Mouse (Mus musculus) ovary, postnatal 10 days (tissue): Measurements from ENCODE around the gene Mkks.
"Not testable (repeated sequence)": the region's sequence is repeated elsewhere in the genome, so short reads cannot be mapped to it uniquely, and the experiment has no call there.

ENCODE experiments used
- DNase-seq: peaks from one replicate; pipeline ENCODE4 v3.0.0; 2022; ENCODE audit warnings: low spot score

The Mkks gene

DNA sequence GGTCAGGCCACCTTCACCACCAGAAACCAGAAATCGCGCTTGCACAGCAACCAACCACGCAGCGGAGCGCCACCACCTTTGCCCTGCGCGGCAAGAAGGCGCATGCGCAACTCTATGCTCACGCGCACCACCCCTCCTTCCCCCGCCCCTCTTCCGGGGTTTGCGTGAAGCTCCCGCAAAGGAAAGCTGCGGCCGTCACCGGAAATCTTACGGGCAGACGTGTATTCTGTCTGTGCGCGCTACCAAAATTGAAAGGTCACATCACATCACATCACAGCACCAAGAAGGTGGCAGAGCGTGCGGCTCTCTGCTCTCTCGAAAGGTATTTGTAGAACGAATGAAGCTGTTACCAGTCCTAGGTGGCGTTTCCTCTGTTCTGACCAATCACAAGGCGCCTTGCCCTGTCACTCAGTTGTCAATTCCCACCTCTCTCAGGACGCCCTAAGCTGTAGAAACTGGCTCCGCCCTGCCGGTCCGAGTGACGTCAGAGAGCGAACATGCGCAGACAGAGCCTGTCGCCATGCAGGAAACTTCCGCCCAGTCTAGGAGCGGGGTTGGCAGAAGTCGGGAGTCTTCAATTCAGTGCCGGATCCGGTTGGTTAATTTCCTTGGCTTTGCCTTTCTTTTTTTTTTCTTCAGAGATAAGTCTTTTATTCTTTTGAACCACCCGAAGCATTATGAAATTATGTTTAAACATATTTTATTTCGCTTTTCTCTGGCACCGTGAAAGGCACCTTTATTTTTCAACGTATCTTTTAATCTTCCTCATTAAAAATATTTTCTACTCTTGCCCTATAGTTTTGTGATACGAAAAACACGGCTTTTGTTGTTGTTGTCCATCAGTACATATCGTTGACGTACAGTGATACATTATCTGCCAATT lies at the start of gene Mkks, which contains the start of the genes Slx4ip and AL731706.1:
Mkks (minus strand) TSS at position 322 of the 883 bp plus-strand sequence.
Slx4ip (plus strand) TSS at position 151 of the 883 bp plus-strand sequence.
AL731706.1 (minus strand) TSS at position 322 of the 883 bp plus-strand sequence.
- peak; percentile 98 for DNase-seq

- no peak for DNase-seq
These were observed 47.1 kb upstream of the Mkks start for GRCm38 (mm10) chr2:136938249-136938648.

- DNase-seq = no peak
These were observed 45.5 kb upstream of the Mkks start for GRCm38 (mm10) chr2:136936391-136937288.

GRCm38 (mm10) chr2:136921003-136921408 lies 29.8 kb upstream of the Mkks start:
- no peak for DNase-seq

GRCm38 (mm10) chr2:136920257-136920993 lies 29.2 kb upstream of the Mkks start:
- no peak for DNase-seq

DNA sequence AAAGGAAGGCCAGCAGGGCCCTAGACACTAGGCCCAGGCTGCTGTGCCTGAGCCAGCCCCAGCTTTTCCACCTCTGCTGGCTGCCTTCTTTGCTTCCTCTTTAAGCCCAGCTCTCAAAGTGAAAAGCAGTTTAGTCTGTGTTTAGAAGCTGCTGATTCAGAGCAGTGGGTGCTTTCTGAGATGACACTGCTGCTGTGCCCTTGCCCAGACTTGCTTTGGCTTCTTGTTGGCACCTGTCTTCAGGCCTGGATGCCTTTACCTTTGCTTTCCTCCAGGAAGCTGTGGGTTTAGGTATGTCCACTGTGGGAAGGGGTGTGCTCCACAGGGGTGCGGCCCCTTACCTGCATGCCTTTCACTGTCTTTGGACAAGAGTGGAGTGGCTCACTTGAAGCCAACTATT lies 28.2 kb upstream of the Mkks start:
- DNase-seq = no peak

DNA sequence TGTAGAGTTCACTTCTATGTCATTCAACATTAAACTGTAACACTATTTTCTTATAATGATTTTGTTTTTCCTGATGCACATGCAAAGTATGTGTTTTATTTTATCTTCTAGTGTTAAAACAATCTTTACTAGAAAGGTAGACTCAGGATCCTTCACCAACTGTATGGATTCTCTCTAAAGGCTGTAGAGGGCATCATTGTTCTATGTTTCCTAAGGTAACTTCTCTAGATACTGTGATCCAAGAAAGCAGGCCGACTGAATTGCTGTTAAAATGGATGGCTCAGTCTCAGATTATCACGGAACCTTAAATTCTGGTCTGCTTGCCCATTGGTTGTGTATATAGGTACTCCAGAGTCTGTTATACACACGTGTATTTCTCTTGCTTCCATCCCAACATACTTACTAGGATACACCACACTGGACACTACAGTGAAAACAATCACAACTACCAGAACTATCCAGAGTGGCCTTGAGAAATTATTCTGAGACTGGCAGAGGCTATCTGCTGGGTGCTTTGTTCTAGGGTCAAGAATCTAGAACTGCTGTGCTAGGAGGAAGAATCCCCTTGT lies 23.2 kb upstream of the Mkks start:
- no peak for DNase-seq

- DNase-seq = no peak
These were observed 21.8 kb upstream of the Mkks start for GRCm38 (mm10) chr2:136913021-136913420.

DNA sequence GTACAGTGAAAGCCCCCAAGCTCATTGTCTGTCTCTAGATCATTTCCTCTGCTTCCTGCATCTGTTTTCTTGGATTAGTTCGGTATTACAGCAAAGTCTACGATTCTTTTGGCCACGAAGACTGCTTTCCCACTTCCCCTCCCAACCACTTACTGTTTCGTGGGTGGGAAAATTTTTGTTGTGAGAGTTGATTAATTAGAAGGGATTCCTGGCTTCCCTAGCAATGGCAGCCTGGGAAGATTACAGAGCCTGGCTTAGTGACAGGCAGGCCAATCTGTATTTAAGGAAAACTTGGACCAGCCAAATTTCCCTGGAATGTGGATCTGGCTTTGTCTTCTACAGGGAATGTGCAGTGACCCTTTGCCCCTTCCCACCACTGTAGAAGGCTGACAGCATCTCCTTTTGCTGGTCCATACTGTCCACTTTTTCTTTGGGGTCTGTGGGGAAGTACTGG lies 20.8 kb upstream of the Mkks start:
- DNase-seq = no peak

- no peak for DNase-seq
These were observed 18.1 kb upstream of the Mkks start for GRCm38 (mm10) chr2:136909298-136909697.

DNA sequence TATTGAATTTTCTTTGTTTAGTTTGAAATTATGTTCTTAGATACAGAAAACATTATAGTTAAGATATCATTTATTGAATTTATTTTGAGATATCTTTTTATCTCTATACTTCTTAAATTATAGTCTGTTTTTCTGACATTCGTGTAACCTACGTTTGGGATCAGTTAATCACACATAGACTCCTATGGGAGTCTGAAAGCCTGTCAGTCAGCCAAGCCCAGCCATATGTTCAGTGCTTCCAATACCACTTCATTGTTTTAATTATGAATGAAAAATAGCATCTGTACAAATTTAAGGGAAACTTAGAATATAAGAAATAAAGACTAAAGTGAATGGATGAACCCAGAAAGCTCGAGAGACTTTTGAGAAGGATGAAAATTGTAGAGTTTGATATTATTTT lies 17.4 kb upstream of the Mkks start:
- no peak for DNase-seq

- DNase-seq = no peak
These were observed 4.9 kb upstream of the Mkks start for GRCm38 (mm10) chr2:136896131-136896530.

GRCm38 (mm10) chr2:136894494-136894893 lies 3.3 kb upstream of the Mkks start:
- no peak for DNase-seq

DNA sequence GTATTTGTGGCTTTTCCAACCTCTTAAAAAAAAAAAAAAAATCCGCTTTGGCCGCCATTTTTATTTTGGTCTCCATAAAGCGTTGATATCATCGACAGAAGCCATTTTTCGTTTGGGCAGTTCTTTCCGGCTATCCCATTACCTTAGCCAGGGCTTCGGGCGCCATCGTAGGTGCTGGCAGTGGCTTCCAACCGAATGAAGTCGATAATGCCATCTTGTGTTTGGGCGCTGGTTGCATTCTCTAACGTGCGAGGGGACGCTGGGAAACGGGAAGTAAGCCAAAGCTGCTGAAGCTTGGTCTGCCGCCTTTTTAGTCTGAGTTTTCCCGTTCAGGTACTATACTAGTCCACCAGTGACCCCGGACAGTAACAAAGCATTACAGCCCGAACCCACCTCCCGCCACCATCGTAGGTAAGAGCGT lies 772 bp upstream of the Mkks start:
- peak; percentile 74 for DNase-seq

DNA sequence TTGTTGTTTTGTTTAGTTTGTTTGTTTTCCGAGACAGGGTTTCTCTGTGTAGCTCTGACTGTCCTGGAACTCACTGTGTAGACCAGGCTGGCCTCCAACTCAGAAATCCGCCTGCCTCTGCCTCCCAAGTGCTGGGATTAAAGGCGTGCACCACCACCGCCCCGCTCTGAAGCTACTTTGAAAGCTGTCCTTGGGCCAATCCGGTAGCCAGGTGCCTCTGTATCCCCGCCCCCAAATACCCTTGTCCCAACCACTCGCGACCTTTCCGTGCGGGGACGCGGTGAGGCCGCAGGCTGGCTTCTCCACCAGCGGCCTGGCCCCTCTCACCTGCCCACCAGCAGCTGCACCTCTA lies 497 bp downstream of the Mkks start:
- not testable (repeated sequence) for DNase-seq

DNA sequence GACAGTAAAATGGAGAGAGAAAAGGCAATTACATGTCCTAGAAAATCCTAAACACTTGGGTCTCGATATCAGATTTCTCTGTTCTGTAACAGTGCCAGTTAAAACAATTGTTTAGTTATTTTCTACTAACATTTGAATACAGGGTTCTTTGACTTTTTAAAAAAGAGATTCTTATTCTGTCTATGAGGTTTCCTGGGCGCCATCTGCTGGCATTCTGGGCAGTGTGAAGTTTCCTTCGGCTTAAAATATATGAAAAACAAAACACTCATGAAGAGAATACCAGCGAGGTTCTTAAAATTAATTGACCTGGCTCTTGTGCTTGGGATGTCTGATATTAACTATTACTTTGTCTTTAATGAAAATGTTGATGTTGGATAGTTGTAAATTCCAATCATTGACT lies 4.3 kb downstream of the Mkks start:
- no peak for DNase-seq

DNA sequence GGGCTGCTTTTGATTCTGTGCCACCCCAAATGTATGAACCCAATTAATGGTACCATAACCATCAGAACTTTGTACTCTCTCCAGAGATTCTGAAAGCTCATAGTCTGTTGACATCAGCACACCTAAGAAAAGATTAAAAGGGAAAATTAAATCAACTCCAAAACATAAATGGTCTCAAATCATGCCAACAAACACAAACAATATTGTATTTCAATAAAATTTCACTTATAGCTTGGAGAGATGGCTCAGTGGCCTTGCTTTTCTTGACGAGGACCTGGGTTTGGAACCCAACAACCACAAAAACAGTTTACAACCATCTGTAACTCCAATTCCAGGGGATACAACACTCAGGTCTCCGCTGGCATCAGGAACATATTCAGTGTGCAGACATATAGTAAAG lies 5.6 kb downstream of the Mkks start, which contains the start of gene AL731706.2:
AL731706.2 (minus strand) TSS at position 101 of the 400 bp plus-strand sequence.
- no peak for DNase-seq

DNA sequence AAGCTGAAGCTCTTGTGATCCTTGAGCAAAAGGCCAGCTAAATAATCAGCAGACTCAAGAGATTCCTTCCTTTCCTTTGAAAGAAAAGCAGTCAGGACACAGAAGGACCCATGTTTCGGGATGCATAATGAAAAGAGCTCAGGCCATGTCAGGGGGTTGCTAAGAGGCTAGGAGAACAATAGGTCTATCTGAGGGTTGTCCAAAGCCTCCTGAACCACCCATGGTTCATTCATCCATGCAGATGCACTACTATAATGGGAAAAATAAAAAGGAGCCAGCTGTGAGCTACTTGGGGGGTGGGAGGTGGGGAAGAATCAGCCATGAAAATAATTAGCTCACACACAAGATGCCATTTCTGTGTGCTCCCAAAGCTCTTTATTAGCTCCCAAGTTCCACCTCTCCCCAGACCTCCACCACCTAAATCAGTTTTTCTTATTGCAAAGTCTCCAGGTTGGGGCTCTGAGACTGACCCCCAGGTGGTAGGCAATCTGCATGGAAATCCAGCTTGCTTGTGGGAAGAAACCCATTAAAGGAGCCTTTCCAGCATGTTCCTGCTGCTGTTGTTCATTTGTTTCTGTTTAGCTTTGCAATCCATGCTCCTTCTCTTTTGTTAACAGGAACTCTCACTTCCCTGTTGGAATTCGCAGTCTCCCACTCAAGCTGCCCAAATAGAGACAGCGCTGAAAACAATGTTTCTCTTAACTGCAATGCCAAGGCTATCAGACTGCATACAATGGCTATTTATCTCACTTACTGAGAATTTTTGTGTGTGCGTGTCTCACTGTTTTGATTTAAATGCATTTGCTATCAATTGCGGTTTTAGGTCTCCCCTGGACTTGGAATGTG lies 36.4 kb downstream of the Mkks start:
- DNase-seq = no peak

- DNase-seq = no peak
These were observed 40.8 kb downstream of the Mkks start for GRCm38 (mm10) chr2:136850366-136850765.

DNA sequence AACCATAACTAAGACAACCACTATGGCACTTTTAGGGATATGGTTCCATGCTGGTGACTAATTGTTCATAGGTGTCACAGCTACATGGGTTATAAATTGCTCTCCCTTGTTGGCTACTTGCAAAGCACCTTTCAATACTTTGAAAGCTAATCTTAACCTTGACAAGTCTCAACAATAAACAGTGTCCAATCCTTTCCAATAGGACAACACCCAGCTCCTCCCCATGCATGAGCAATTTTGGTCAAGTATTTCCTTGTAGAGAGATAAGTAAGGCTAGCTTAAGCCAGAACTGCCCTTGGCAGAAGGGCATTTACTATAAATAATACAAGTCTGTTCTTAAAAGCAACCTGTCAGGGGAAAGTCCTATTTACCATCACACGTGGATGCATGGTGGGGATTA lies 53.2 kb downstream of the Mkks start:
- DNase-seq = no peak

GRCm38 (mm10) chr2:136835882-136836281 lies 55.3 kb downstream of the Mkks start:
- no peak for DNase-seq
